Mouse (Mus musculus): ENCODE results near the gene Zfpm1.

DNA sequence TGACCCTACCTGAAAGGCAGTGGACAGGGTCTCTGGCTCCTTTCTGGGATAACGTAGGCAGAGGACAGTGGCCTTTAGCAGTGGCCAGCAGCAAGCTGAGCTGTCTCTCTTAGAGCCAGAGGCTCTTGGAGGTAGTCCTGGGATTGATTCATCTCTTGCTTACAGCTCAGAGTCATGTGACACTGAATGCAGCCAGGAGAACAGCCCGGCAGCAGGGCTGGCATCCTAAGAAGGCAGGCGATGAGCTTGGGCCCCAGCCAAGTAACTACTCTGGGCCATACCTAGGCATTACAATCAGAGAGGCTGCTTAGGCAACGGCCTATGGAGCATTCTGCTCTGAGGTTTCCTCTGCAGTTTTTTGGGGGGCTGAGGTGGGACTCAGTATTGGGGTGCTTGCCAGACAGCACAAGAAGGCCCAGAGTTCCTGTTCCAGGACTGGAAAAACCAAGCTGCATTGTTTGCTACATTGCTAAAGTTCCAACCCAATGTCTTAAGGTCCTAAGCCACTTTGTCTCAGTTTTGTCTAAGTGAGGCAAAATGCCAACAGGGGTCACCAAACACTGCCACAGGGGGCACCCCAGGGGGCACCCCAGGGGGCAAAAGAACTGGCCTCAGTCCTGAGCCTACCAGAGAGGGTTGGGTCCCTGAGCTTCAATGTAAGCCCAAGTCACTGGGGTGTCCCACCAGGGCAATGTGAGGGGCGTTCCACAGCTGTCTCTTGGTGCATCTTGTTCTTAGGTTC, 66.0 kb downstream of the Zfpm1 start:
- TF ChIP-seq GATA1 (IDR thresholded peaks at IDR 0.05; ENCODE audit: borderline replicate concordance, low read length) (no peak), FLI1 (IDR thresholded peaks at IDR 0.05; ENCODE audit: low read length) (no peak)

All from megakaryocyte, embryonic 14.5 days (primary cell).